Mouse (Mus musculus) midbrain, embryonic 14.5 days (tissue): ENCODE data around the gene Plekhh3. TPM values are rescaled to one million over a fixed set of nuclear protein-coding genes. Genes with fewer than 3 reads are reported as not detected.

Source experiments
- ATAC-seq: fragments of 200-750 bp; cut with Nextera tagmentation; 2 replicates; pipeline ENCODE4 v1.8.0; 2017; ENCODE audit warnings: moderate number of reproducible peaks, moderate library complexity; ENCODE audit not compliant: low FRiP score, low TSS enrichment
- DNase-seq: peaks from one replicate; pipeline ENCODE4 v3.0.0-alpha.2; 2015
- H3K27ac ChIP-seq: fragments of 300-500 bp; sonication (generic); replicated peaks from 2 replicates; pipeline ENCODE4 v1.5.1; 2014; ENCODE audit warnings: mild to moderate bottlenecking, low read depth, low read length, moderate library complexity
- H3K27me3 ChIP-seq: fragments of 300-500 bp; sonication (generic); 2 replicates; pipeline ENCODE4 v1.6.1; 2014; ENCODE audit warnings: low read length, control low read depth, mixed read lengths; ENCODE audit not compliant: control insufficient read depth, insufficient read depth
- H3K36me3 ChIP-seq: fragments of 300-500 bp; sonication (generic); 2 replicates; pipeline ENCODE4 v1.6.1; 2014; ENCODE audit warnings: low read length, control low read depth; ENCODE audit not compliant: control insufficient read depth, insufficient read depth
- H3K4me1 ChIP-seq: fragments of 300-500 bp; sonication (generic); 2 replicates; pipeline ENCODE4 v1.6.1; 2014; ENCODE audit warnings: mild to moderate bottlenecking, antibody characterized with exemption, low read length, control low read depth; ENCODE audit not compliant: control insufficient read depth, insufficient read depth
- H3K4me2 ChIP-seq: fragments of 300-500 bp; sonication (generic); 2 replicates; pipeline ENCODE4 v1.6.1; 2014; ENCODE audit warnings: mild to moderate bottlenecking, low read length, moderate library complexity
- H3K4me3 ChIP-seq: fragments of 300-500 bp; sonication (generic); replicated peaks from 2 replicates; pipeline ENCODE4 v1.5.1; 2014; ENCODE audit warnings: low read depth, low read length
- H3K9ac ChIP-seq: fragments of 300-500 bp; sonication (generic); replicated peaks from 2 replicates; pipeline ENCODE4 v1.6.1; 2014; ENCODE audit warnings: mild to moderate bottlenecking, low read length, moderate library complexity
- H3K9me3 ChIP-seq: fragments of 300-500 bp; sonication (generic); 2 replicates; pipeline ENCODE4 v1.6.1; 2016; ENCODE audit warnings: low read length, control low read depth, mixed read lengths; ENCODE audit not compliant: control insufficient read depth
- WGBS: fragments of 180-500 bp; shearing (Covaris S2); extraction: QIAGEN DNeasy Blood & Tissue Kit; methylation state at CpG from one replicate; pipeline ENCODE4 v1.1.7; 2014; 5-methylcytosine and 5-hydroxymethylcytosine counted together
- polyA plus RNA-seq: library from polyadenylated mRNA; unstranded; fragments of >200 nt; fragmentation: Nextera tagmentation; extraction: Ambion mirVana; gene quantifications from 2 replicates; pipeline ENCODE4 v1.2.1, GENCODE M21; 2014

The Plekhh3 gene
- polyA plus RNA-seq, 1 experiment from 2014 or later = 8.2 TPM

GRCm38 (mm10) chr11:101195571-101195970, 24.4 kb upstream of the Plekhh3 start:
- no peaks in the 10 kb centered on the region for H3K9me3 ChIP-seq

GRCm38 (mm10) chr11:101195101-101195500, 23.9 kb upstream of the Plekhh3 start:
- peaks cover 49% of the 10 kb centered on the region for H3K36me3 ChIP-seq
- H3K9ac ChIP-seq = no peak overlapping the region
- H3K27ac ChIP-seq = no peak overlapping the region
- DNase-seq (no peak), ATAC-seq (no peak)
- H3K4me3 ChIP-seq = no peak overlapping the region
- 0 out of 2 replicates have a peak, but pooled peaks cover 5% of the 10 kb centered on the region for H3K4me1 ChIP-seq
- no peaks in the 10 kb centered on the region for H3K27me3 ChIP-seq
- 91% methylated on average over 1 of the region's 1 CpGs for WGBS
- no peak overlapping the region for H3K4me2 ChIP-seq
- H3K9me3 ChIP-seq = no peaks in the 10 kb centered on the region

More at GRCm38 (mm10) chr11:101195571-101195970, 24.4 kb upstream of the Plekhh3 start:
- Histone ChIP-seq H3K9ac (no peak overlapping the region), H3K4me2 (no peak overlapping the region), H3K27ac (no peak overlapping the region), H3K4me3 (no peak overlapping the region), H3K4me1 (0 out of 2 replicates have a peak, but pooled peaks cover 2% of the 10 kb centered on the region), H3K36me3 (peaks cover 49% of the 10 kb centered on the region), H3K27me3 (no peaks in the 10 kb centered on the region)
- WGBS = 89% methylated on average over 8 of the region's 8 CpGs
- ATAC-seq (no peak), DNase-seq (no peak)

GRCm38 (mm10) chr11:101194643-101195042, 23.5 kb upstream of the Plekhh3 start:
- Histone ChIP-seq H3K27me3 (no peaks in the 10 kb centered on the region), H3K4me2 (no peak overlapping the region), H3K36me3 (peaks cover 47% of the 10 kb centered on the region), H3K9me3 (no peaks in the 10 kb centered on the region), H3K27ac (no peak overlapping the region), H3K9ac (no peak overlapping the region), H3K4me1 (0 out of 2 replicates have a peak, but pooled peaks cover 8% of the 10 kb centered on the region), H3K4me3 (no peak overlapping the region)
- ATAC-seq (no peak), DNase-seq (no peak)
- 91% methylated on average over 6 of the region's 6 CpGs for WGBS

GRCm38 (mm10) chr11:101194137-101194536, 23.0 kb upstream of the Plekhh3 start:
- Histone ChIP-seq H3K27me3 (no peaks in the 10 kb centered on the region), H3K36me3 (peaks cover 41% of the 10 kb centered on the region), H3K4me1 (0 out of 2 replicates have a peak, but pooled peaks cover 8% of the 10 kb centered on the region), H3K9ac (no peak overlapping the region), H3K4me2 (no peak overlapping the region), H3K9me3 (no peaks in the 10 kb centered on the region), H3K27ac (no peak overlapping the region), H3K4me3 (no peak overlapping the region)
- no peak for ATAC-seq
- no peak for DNase-seq
- 86% methylated on average over 5 of the region's 5 CpGs for WGBS

- H3K4me2 ChIP-seq = no peak overlapping the region
Measured at GRCm38 (mm10) chr11:101193076-101193475, 21.9 kb upstream of the Plekhh3 start.

GRCm38 (mm10) chr11:101192646-101193045, 21.5 kb upstream of the Plekhh3 start:
- peaks cover 29% of the 10 kb centered on the region for H3K36me3 ChIP-seq
- ATAC-seq (no peak), DNase-seq (no peak)
- H3K4me1 ChIP-seq = peaks cover 15% of the 10 kb centered on the region; the same call in 1 of the 2 replicates
- H3K27ac ChIP-seq = no peak overlapping the region
- 92% methylated on average over 6 of the region's 6 CpGs for WGBS
- no peaks in the 10 kb centered on the region for H3K9me3 ChIP-seq
- H3K9ac ChIP-seq = no peak overlapping the region
- no peak overlapping the region for H3K4me2 ChIP-seq
- no peaks in the 10 kb centered on the region for H3K27me3 ChIP-seq
- H3K4me3 ChIP-seq = no peak overlapping the region

More at GRCm38 (mm10) chr11:101193076-101193475, 21.9 kb upstream of the Plekhh3 start:
- DNase-seq = no peak
- no peak overlapping the region for H3K9ac ChIP-seq
- H3K27me3 ChIP-seq = no peaks in the 10 kb centered on the region
- H3K27ac ChIP-seq = no peak overlapping the region
- ATAC-seq = no peak
- WGBS = 91% methylated on average over 7 of the region's 7 CpGs
- H3K36me3 ChIP-seq = peaks cover 33% of the 10 kb centered on the region
- H3K9me3 ChIP-seq = no peaks in the 10 kb centered on the region
- H3K4me1 ChIP-seq = peaks cover 15% of the 10 kb centered on the region; the same call in 1 of the 2 replicates
- no peak overlapping the region for H3K4me3 ChIP-seq

- ATAC-seq = no peak
- no peak overlapping the region for H3K4me2 ChIP-seq
- WGBS = 82% methylated on average over 4 of the region's 4 CpGs
- DNase-seq = no peak
- H3K27me3 ChIP-seq = no peaks in the 10 kb centered on the region
- H3K27ac ChIP-seq = no peak overlapping the region
- peaks cover 26% of the 10 kb centered on the region for H3K36me3 ChIP-seq
- no peaks in the 10 kb centered on the region for H3K9me3 ChIP-seq
- no peak overlapping the region for H3K4me3 ChIP-seq
- H3K9ac ChIP-seq = no peak overlapping the region
- peaks cover 15% of the 10 kb centered on the region; the same call in 1 of the 2 replicates for H3K4me1 ChIP-seq
Measured at GRCm38 (mm10) chr11:101191919-101192470, 20.8 kb upstream of the Plekhh3 start.

GRCm38 (mm10) chr11:101190913-101191907, 20.1 kb upstream of the Plekhh3 start:
- DNase-seq = no peak

More at GRCm38 (mm10) chr11:101190913-101191907, 20.1 kb upstream of the Plekhh3 start:
- Histone ChIP-seq H3K9me3 (no peaks in the 10 kb centered on the region), H3K27me3 (no peaks in the 10 kb centered on the region), H3K4me1 (peaks cover 15% of the 10 kb centered on the region; the same call in 1 of the 2 replicates), H3K4me3 (no peak overlapping the region), H3K4me2 (no peak overlapping the region), H3K27ac (peak overlapping the region; percentile 75; the same call in 1 of the 2 replicates), H3K9ac (no peak overlapping the region), H3K36me3 (peaks cover 18% of the 10 kb centered on the region)
- 58% methylated on average over 17 of the region's 17 CpGs for WGBS
- no peak; the same call in 1 of the 2 replicates for ATAC-seq
